Mouse (Mus musculus) C2C12 (cell line): ENCODE measurements at regions not wholly inside any gene's neighbourhood (a gene's known extent, or its start where the extent isn't known, plus 50 kb on each side); places are given as distances from the start of the nearest gene placed in this dataset.

Source experiments
- CTCF ChIP-seq: IDR thresholded peaks from one replicate; pipeline ENCODE4 v1.5.1; 2011; ENCODE audit not compliant: control insufficient read depth, insufficient read depth, insufficient read length
- MAX ChIP-seq: IDR thresholded peaks from one replicate; pipeline ENCODE4 v1.6.1; 2011; ENCODE audit warnings: mild to moderate bottlenecking, control low read depth
- USF1 ChIP-seq: IDR thresholded peaks from one replicate; pipeline ENCODE4 v1.6.1; 2011; ENCODE audit warnings: low read depth, mild to moderate bottlenecking, control low read depth, moderate library complexity

DNA sequence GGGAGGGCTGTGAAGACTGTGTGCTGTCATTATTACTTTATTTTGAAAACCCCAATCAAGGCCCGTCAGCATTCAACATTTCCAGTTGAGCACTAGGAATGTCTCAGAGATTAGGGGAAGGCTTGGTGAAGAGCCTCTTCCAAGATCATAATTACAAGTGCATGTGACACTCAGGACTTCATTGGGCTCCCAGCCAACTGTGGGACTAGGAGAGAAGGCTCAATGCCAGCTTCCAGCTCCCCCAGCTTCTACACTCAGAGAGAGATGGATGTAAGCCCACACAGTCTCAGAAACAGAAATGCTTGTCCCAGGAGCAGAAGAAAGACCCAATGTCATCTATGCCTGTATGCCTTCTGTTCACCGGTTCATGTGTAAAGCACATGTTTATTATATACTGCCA, 169.5 kb downstream of the Ttc32 start:
- TF ChIP-seq CTCF: no peak
- TF ChIP-seq USF1: no peak
- no peak for TF ChIP-seq MAX
